Mouse (Mus musculus) frontal cortex, postnatal 10 days (tissue): ENCODE data around the gene Mrps24.

Experiments used
- DNase-seq, 2 experiments: peaks; one replicate each; pipeline ENCODE4 v3.0.0; 2022; ENCODE audit warnings: low spot score in 2 of 2, mixed read lengths in 1 of 2

The Mrps24 gene

DNA sequence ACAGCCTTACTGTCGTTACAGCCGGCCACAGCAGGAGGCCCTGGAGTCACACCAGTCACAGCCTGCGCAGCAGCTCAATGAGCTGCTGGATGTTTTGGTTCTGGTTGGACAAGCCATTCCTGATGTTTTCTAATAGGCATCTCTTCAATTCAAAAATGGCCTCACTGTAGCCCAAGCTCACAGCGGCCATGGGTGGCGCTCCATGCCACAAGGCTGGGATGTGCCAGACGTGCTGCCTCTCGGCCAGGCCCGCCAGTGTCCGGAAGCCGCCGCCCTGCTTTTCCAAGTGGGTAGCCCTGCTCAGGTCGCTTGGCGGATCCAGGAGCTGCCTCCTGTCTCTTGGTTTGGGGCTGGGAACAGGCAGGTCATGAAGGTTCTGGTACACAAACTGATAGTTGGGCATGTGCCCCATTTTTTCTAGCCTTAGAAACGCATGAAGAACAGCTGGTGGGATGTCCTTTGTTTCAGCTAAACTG, at the start of gene Mrps24:
Gene Mrps24 (minus strand): TSS at position 51 of the 476 bp plus-strand sequence.
- no peak for DNase-seq

- DNase-seq = no peak
These were observed 47.1 kb upstream of the Mrps24 start for GRCm38 (mm10) chr11:5762633-5762982.

DNA sequence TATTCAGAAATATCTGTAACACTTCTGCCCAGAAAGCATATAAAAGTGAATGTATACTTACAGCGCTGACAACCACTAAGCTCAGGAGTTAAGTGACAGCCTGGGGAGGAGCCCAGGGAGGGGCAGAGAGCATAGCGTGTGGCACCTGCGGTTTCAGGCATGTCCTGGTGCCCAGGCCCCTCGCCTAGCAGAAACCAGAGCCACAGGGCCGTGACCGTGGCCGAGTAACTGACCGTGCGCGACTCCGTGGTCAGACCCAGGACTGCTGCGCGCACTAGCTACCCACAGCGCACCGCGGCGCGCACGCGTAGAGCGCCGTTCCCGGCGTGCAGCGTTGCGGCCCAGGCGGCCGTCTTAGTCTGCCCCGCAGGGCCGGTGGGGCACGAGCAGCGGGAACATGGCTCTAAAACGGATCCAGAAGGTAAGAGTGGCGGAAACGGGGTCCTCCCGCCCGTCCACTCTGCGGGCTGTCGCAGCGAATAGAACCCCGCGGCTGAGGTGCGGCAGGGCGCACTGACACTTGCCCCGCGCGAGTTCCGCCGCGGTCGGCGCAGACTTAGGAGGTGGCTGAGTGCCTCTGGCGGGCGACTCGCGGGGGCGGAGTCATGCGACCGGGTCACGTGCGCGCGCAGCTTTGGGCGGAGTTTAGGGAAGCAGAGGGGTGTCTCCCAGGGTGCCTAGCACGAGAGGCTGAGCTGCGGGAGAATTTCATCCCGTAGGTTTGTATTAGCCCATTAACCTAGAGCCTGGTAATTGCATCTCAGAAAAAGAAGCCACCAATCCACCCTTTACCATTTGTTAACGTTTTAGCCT, 46.5 kb upstream of the Mrps24 start, which contains the start of gene Urgcp:
Gene Urgcp (minus strand): TSS at position 557 of the 813 bp plus-strand sequence.
- peak; percentile 85 to 91 for DNase-seq

- no peak for DNase-seq
These were observed 38.3 kb upstream of the Mrps24 start for GRCm38 (mm10) chr11:5753755-5754154.

DNA sequence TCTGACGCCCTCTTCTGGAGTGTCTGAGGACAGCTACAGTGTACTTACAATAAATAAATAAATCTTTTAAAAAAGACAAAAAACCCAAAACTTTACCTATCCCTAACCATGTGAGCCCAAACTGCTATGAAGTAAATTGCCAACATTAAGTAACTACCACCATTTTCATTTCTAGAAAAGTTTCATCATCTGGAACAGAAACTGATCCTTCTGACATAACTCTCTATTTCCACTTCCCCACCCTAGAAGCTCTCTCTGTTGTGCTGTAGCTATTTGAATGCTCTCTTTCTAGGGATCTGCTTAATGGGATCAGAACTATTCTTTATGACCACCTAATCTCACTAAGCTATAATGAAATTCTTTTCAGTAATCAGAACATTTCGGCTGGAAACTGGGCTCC, 29.5 kb upstream of the Mrps24 start:
- no peak for DNase-seq

DNA sequence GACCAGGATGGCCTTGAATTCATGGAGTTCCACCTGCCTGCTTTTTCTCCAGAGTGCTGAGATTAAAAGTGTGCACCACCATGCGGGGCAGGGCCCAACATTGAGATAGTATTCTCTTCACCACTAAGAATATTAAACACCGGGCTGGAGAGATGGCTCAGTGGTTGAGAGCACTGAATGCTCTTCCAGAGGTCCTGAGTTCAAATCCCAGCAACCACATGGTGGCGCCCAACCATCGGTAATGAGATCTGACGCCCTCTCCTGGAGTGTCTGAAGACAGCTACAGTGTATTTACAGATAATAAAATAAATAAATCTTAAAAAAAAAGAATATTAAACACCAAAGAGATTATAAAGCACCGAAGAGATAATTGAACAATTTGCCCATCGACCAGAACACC, 26.6 kb upstream of the Mrps24 start:
- DNase-seq = no peak

DNA sequence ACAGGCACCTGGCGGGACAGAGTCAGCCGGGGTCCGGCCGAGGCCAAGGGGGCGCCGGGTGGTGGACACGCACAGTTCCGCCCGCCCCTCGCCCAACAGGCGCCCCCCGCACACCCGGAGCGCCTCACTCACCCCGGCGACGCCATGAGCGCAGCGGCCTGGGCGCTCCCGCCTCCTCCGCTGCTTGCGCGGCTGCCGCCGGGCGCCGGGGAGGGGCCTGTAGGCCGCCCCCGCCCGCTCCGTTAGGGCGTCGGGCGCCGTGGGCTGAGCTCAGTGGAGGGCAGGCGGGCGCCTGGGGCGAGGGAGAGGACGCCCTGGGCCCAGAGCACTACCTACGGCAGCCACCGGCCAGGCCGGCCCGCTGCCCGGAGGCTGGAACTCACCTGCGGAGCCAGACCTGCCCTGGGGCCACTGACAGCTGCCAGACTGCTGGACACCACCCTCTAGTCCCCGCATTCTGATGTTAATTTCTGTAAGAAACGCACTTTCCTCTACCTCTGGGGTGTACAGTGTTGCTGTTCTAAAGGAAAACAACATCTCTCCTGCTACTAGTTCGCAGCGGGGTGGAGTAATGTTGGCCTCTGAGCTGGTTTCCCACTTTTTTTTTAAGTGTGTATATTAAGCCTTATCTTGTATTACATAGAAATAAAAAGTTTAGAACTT, 25.6 kb upstream of the Mrps24 start:
- DNase-seq = peak; percentile 53 to 68

GRCm38 (mm10) chr11:5740599-5740964, 25.1 kb upstream of the Mrps24 start:
- DNase-seq = no peak

DNA sequence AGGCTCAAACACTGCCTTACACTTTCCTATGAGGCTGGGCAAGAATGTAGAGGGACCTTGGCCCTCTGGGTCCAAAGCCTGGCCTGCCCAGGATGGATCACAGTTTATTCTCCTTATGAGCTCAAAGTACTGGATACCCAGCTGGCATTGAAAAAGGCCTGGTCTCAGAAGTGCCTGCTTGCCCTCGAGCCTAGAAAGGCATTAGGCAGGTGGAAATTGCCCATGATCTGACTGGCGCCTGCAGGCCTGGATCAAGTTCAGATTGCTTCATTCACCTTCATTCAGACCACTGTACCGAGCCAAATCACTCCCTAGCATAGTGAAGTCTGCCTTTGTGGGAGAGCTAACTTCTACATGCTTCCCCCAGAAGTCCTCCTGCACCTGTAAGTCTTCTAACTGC, 24.4 kb upstream of the Mrps24 start:
- no peak for DNase-seq

DNA sequence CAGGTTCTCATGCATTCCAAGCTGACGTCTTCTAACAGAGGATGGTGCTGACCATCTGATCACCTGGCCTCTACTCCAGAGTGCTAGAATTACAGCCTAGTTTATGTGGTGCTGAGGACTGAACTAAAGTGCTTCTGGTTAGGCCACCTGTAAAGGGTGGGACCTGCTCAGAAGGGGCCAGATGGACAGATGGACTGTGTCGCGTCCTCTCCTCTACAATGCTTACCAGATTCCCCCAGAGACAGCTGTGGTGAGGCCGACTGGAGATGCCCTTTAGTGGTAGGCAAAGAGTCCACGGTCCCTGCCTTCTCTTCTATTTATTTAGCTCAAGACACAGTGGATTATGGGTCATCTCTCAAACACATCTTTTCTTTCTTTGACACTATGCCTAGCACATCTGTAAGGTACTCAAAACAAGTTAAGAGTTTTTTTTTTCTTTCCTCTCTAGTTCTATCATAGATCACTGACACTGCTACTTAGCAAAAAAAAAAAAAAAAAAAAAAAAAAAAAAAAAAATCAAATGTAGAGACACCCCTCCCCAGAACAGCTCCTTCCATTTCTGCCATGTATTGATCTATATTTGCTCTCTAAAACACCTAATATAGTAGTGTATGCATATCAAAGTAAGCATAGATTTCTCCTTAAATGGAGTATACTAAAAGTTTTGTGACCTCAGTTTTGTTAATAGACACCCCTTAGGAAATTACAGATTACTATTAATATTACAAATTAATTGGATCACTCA, 23.6 kb upstream of the Mrps24 start:
- no peak for DNase-seq

GRCm38 (mm10) chr11:5737137-5737536, 21.7 kb upstream of the Mrps24 start:
- no peak for DNase-seq

- DNase-seq = no peak
These were observed 18.8 kb upstream of the Mrps24 start for GRCm38 (mm10) chr11:5734323-5734722.

GRCm38 (mm10) chr11:5732401-5732800, 16.9 kb upstream of the Mrps24 start:
- DNase-seq = no peak

GRCm38 (mm10) chr11:5729582-5729981, 14.1 kb upstream of the Mrps24 start:
- no peak for DNase-seq

DNA sequence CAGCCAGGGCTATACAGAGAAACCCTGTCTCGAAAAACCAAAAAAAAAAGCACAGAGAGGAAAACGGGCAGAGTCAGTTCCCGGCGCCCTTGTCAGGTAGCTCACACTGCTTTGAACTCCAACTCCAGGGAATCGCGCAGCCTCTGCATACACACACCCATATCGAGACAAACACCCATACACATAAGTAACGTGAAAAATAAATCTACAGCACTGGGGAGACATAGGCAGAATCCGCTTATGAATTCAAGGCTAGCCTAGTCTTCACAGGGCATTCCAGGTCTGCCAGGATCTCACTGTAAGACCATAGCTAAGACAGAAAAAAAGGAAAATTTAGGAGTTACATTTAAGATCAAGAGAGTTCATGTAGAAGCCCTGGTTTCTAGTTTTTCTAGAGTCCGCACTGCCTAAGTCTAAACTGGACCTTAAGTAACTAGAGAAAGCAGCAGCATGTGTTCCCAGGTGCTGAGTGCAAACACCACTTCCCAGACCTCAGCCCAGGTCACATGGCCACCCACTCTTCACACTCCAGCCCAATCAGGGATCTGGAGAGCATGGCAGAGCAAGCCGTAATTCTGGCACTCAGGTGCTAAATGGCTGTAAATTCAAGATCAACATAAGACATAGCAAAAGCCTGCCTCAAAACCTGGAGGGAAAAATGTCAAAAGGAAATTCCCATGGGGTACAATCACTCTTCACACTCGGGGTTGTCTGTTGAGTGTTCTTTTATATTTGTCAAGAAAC, 3.3 kb upstream of the Mrps24 start:
- no peak for DNase-seq

DNA sequence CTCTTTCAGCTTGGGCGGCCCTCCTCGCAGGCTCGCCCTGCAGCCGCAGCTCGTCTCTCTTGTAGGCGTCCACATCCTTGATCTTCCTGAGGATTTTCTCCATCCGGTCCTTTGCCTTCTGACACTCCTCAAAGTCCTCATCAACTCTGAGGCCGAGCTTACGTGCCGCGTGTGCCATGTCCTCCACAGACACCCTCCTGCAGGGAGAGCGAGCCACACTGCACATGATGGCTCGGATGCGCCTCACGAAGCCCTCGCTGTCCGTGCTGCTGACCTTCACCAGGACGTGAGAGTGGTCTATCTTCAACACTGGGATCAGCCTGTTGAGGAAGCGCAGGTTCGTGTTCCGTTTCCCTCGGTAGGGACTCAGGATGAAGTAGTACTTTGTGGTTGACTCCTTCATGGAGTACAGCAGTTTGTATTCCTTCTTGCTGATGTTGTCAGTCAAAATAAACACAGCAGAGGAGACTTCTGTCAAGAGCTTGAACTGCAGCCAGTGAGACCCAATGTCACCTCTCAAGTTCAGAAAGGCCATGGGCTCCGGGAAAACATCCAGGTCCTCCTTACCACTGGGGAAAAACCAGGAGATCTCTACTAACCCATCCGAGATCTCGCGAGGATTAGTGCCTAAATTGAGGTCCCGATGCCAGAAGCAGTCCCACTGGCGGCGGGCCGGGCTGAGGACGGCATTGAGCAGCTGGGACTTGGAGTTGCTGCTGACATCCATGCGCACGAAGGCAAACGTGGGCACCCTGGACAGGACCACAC, 1.6 kb upstream of the Mrps24 start:
- no peak for DNase-seq

DNA sequence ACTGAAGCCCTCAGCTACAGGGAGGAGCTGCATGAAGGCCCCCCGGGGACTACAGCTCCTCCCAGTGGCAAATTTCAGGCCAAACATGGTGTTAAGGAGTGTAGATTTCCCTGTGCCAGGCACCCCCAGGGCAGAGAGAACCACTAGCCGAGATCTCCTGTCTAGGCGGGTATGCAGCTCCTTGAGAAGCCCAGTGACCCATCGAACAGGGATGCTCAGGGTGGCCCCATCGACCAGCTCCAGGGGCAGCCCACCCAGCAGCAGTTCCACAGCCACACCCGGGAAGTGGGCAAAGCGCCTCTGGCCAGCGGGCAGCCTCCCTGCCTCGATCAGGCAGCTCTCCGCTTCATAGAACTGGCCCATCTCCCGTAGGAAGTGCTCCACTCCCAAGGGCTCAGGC, 766 bp upstream of the Mrps24 start:
- no peak for DNase-seq

DNA sequence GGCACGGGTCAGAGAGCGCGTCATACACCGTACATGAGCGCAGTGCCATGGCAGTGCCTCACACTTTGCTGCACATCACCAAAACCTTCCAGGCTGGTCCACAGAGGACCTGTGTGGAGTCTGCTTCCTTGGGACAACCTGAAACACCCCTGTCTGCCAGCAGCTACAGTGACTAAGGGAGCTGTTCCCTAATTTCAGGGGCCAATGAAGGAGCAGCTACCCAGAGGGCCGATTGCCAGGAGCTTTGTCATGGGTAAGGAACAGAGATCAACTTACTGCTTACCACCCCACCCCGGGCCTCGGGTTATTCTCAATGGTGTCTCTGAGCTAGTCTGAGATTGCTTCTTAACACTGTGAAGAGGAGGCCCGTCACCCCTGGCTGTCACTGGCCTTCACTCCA, 301 bp downstream of the Mrps24 start:
- DNase-seq = no peak

- DNase-seq = peak; percentile 66 to 84
These were observed 7.7 kb downstream of the Mrps24 start for GRCm38 (mm10) chr11:5707530-5708353.

- peak in 1 of 2 experiments; percentile 59 for DNase-seq
These were observed 8.5 kb downstream of the Mrps24 start for GRCm38 (mm10) chr11:5706874-5707529.
